Mouse (Mus musculus): ENCODE measurements around the gene Slc9a3r1. TPM values are rescaled to one million over a fixed set of nuclear protein-coding genes. Genes with fewer than 3 reads are reported as not detected.

Gene Slc9a3r1
- polyA plus RNA-seq, 1 experiment from 2014 or later, result 60.5 TPM

GRCm38 (mm10) chr11:115172825-115173287, 9.7 kb downstream of the Slc9a3r1 start:
- peaks cover 38% of the 10 kb centered on the region for H3K4me1 ChIP-seq (replicated peaks; ENCODE audit: control insufficient read depth, insufficient read depth, low read length)
- no peak overlapping the region for H3K9ac ChIP-seq
- no peaks in the 10 kb centered on the region for H3K9me3 ChIP-seq (ENCODE audit: control insufficient read depth, low read length)
- H3K27ac ChIP-seq, result no peak overlapping the region
- DNase-seq (ENCODE audit: low spot score) (peak; percentile 71), ATAC-seq (ENCODE audit: low FRiP score) (0 out of 2 replicates have a peak, but pooled peaks have one; percentile 17)
- H3K4me3 ChIP-seq (replicated peaks; ENCODE audit: low read length), result no peak overlapping the region
- peaks cover 5% of the 10 kb centered on the region; the same call in 1 of the 2 replicates for H3K27me3 ChIP-seq (ENCODE audit: control insufficient read depth, insufficient read depth, low read length)
- H3K36me3 ChIP-seq (replicated peaks; ENCODE audit: control insufficient read depth, insufficient read depth), result no peaks in the 10 kb centered on the region
- WGBS, result 30% methylated on average over 4 of the region's 4 CpGs
- H3K4me2 ChIP-seq (replicated peaks), result no peak overlapping the region

GRCm38 (mm10) chr11:115173549-115174339, 10.6 kb downstream of the Slc9a3r1 start:
- Histone ChIP-seq H3K4me1 (replicated peaks; ENCODE audit: control insufficient read depth, insufficient read depth, low read length) (peaks cover 46% of the 10 kb centered on the region), H3K27ac (no peak overlapping the region)
- WGBS, result 14% methylated on average over 16 of the region's 16 CpGs

GRCm38 (mm10) chr11:115176399-115177190, 13.5 kb downstream of the Slc9a3r1 start:
- Histone ChIP-seq H3K36me3 (replicated peaks; ENCODE audit: control insufficient read depth, insufficient read depth) (no peaks in the 10 kb centered on the region; the same call in 1 of the 2 replicates), H3K4me3 (replicated peaks; ENCODE audit: low read length) (no peak overlapping the region), H3K27me3 (ENCODE audit: control insufficient read depth, insufficient read depth, low read length) (peaks cover 5% of the 10 kb centered on the region; the same call in 1 of the 2 replicates), H3K4me1 (replicated peaks; ENCODE audit: control insufficient read depth, insufficient read depth, low read length) (peaks cover 46% of the 10 kb centered on the region), H3K9me3 (ENCODE audit: control insufficient read depth, low read length) (no peaks in the 10 kb centered on the region), H3K4me2 (replicated peaks) (no peak overlapping the region), H3K9ac (no peak overlapping the region; the same call in 1 of the 2 replicates), H3K27ac (no peak overlapping the region; the same call in 1 of the 2 replicates)
- DNase-seq (ENCODE audit: low spot score) (peak; percentile 27), ATAC-seq (ENCODE audit: low FRiP score) (no peak)
- 64% methylated on average over 24 of the region's 24 CpGs for WGBS

More at GRCm38 (mm10) chr11:115173549-115174339, 10.6 kb downstream of the Slc9a3r1 start:
- Histone ChIP-seq H3K27me3 (ENCODE audit: control insufficient read depth, insufficient read depth, low read length) (peaks cover 5% of the 10 kb centered on the region; the same call in 1 of the 2 replicates), H3K9ac (no peak overlapping the region), H3K4me3 (replicated peaks; ENCODE audit: low read length) (no peak overlapping the region), H3K9me3 (ENCODE audit: control insufficient read depth, low read length) (no peaks in the 10 kb centered on the region), H3K4me2 (replicated peaks) (0 out of 2 replicates have a peak overlapping the region, but pooled peaks have one; percentile 8), H3K36me3 (replicated peaks; ENCODE audit: control insufficient read depth, insufficient read depth) (no peaks in the 10 kb centered on the region)
- no peak for DNase-seq (ENCODE audit: low spot score)
- no peak for ATAC-seq (ENCODE audit: low FRiP score)

- no peak overlapping the region for H3K4me3 ChIP-seq (replicated peaks; ENCODE audit: low read length)
- H3K4me2 ChIP-seq (replicated peaks), result peak overlapping the region; percentile 25; the same call in 1 of the 2 replicates
- DNase-seq (ENCODE audit: low spot score), result peak; percentile 67
- peaks cover 4% of the 10 kb centered on the region; the same call in 1 of the 2 replicates for H3K36me3 ChIP-seq (replicated peaks; ENCODE audit: control insufficient read depth, insufficient read depth)
- H3K27me3 ChIP-seq (ENCODE audit: control insufficient read depth, insufficient read depth, low read length), result peaks cover 5% of the 10 kb centered on the region; the same call in 1 of the 2 replicates
- ATAC-seq (ENCODE audit: low FRiP score), result peak; percentile 79
- H3K9me3 ChIP-seq (ENCODE audit: control insufficient read depth, low read length), result no peaks in the 10 kb centered on the region
- peaks cover 37% of the 10 kb centered on the region for H3K4me1 ChIP-seq (replicated peaks; ENCODE audit: control insufficient read depth, insufficient read depth, low read length)
- H3K9ac ChIP-seq, result no peak overlapping the region
- WGBS, result 30% methylated on average over 10 of the region's 10 CpGs
- peak overlapping the region; percentile 71 for H3K27ac ChIP-seq
These were observed 14.5 kb downstream of the Slc9a3r1 start for GRCm38 (mm10) chr11:115177559-115178195.

GRCm38 (mm10) chr11:115178766-115179165, 15.6 kb downstream of the Slc9a3r1 start:
- Histone ChIP-seq H3K9ac (no peak overlapping the region), H3K9me3 (ENCODE audit: control insufficient read depth, low read length) (no peaks in the 10 kb centered on the region), H3K4me1 (replicated peaks; ENCODE audit: control insufficient read depth, insufficient read depth, low read length) (peaks cover 31% of the 10 kb centered on the region), H3K4me2 (replicated peaks) (no peak overlapping the region), H3K4me3 (replicated peaks; ENCODE audit: low read length) (no peak overlapping the region), H3K36me3 (replicated peaks; ENCODE audit: control insufficient read depth, insufficient read depth) (peaks cover 4% of the 10 kb centered on the region; the same call in 1 of the 2 replicates), H3K27me3 (ENCODE audit: control insufficient read depth, insufficient read depth, low read length) (peaks cover 5% of the 10 kb centered on the region; the same call in 1 of the 2 replicates), H3K27ac (peak overlapping the region; percentile 71)
- DNase-seq (ENCODE audit: low spot score), result no peak
- 87% methylated on average over 2 of the region's 2 CpGs for WGBS
- ATAC-seq (ENCODE audit: low FRiP score), result no peak

- H3K27me3 ChIP-seq (ENCODE audit: control insufficient read depth, insufficient read depth, low read length), result peaks cover under 1% of the 10 kb centered on the region; the same call in 1 of the 2 replicates
- peak overlapping the region; percentile 71 for H3K27ac ChIP-seq
- peaks cover 4% of the 10 kb centered on the region; the same call in 1 of the 2 replicates for H3K36me3 ChIP-seq (replicated peaks; ENCODE audit: control insufficient read depth, insufficient read depth)
- no peaks in the 10 kb centered on the region for H3K9me3 ChIP-seq (ENCODE audit: control insufficient read depth, low read length)
- no peak overlapping the region for H3K4me2 ChIP-seq (replicated peaks)
- H3K4me1 ChIP-seq (replicated peaks; ENCODE audit: control insufficient read depth, insufficient read depth, low read length), result peaks cover 28% of the 10 kb centered on the region
- WGBS, result 59% methylated on average over 6 of the region's 6 CpGs
- no peak overlapping the region for H3K4me3 ChIP-seq (replicated peaks; ENCODE audit: low read length)
- ATAC-seq (ENCODE audit: low FRiP score) (peak; percentile 66), DNase-seq (ENCODE audit: low spot score) (peak; percentile 32)
- no peak overlapping the region for H3K9ac ChIP-seq
These were observed 16.1 kb downstream of the Slc9a3r1 start for GRCm38 (mm10) chr11:115179191-115179590.

GRCm38 (mm10) chr11:115179881-115180280, 16.7 kb downstream of the Slc9a3r1 start:
- Histone ChIP-seq H3K4me3 (replicated peaks; ENCODE audit: low read length) (no peak overlapping the region), H3K4me1 (replicated peaks; ENCODE audit: control insufficient read depth, insufficient read depth, low read length) (peaks cover 26% of the 10 kb centered on the region), H3K27ac (peak overlapping the region; percentile 59; the same call in 1 of the 2 replicates), H3K4me2 (replicated peaks) (no peak overlapping the region), H3K36me3 (replicated peaks; ENCODE audit: control insufficient read depth, insufficient read depth) (peaks cover 4% of the 10 kb centered on the region; the same call in 1 of the 2 replicates), H3K9me3 (ENCODE audit: control insufficient read depth, low read length) (no peaks in the 10 kb centered on the region), H3K27me3 (ENCODE audit: control insufficient read depth, insufficient read depth, low read length) (no peaks in the 10 kb centered on the region), H3K9ac (no peak overlapping the region)
- ATAC-seq (ENCODE audit: low FRiP score) (no peak), DNase-seq (ENCODE audit: low spot score) (no peak)
- 79% methylated on average over 6 of the region's 6 CpGs for WGBS

- ATAC-seq (ENCODE audit: low FRiP score) (no peak), DNase-seq (ENCODE audit: low spot score) (peak; percentile 84)
- no peak overlapping the region for H3K4me2 ChIP-seq (replicated peaks)
- H3K4me1 ChIP-seq (replicated peaks; ENCODE audit: control insufficient read depth, insufficient read depth, low read length), result peaks cover 25% of the 10 kb centered on the region
- H3K36me3 ChIP-seq (replicated peaks; ENCODE audit: control insufficient read depth, insufficient read depth), result peaks cover 4% of the 10 kb centered on the region; the same call in 1 of the 2 replicates
- H3K4me3 ChIP-seq (replicated peaks; ENCODE audit: low read length), result no peak overlapping the region
- 24% methylated on average over 12 of the region's 12 CpGs for WGBS
- no peaks in the 10 kb centered on the region for H3K27me3 ChIP-seq (ENCODE audit: control insufficient read depth, insufficient read depth, low read length)
- H3K9ac ChIP-seq, result no peak overlapping the region
- H3K9me3 ChIP-seq (ENCODE audit: control insufficient read depth, low read length), result no peaks in the 10 kb centered on the region
- no peak overlapping the region for H3K27ac ChIP-seq
These were observed 18.9 kb downstream of the Slc9a3r1 start for GRCm38 (mm10) chr11:115181913-115182638.

All from hindbrain, embryonic 14.5 days (tissue).